Mouse (Mus musculus): Measurements from ENCODE around the gene Gm49450. TPM values are rescaled to one million over a fixed set of nuclear protein-coding genes. Genes with fewer than 3 reads are reported as not detected.
A peak's percentile ranks its signal among the peaks of the same experiment; 100 is the strongest.

Gm49450 gene
- polyA plus RNA-seq, 1 experiment from 2014 or later, result not detected

DNA sequence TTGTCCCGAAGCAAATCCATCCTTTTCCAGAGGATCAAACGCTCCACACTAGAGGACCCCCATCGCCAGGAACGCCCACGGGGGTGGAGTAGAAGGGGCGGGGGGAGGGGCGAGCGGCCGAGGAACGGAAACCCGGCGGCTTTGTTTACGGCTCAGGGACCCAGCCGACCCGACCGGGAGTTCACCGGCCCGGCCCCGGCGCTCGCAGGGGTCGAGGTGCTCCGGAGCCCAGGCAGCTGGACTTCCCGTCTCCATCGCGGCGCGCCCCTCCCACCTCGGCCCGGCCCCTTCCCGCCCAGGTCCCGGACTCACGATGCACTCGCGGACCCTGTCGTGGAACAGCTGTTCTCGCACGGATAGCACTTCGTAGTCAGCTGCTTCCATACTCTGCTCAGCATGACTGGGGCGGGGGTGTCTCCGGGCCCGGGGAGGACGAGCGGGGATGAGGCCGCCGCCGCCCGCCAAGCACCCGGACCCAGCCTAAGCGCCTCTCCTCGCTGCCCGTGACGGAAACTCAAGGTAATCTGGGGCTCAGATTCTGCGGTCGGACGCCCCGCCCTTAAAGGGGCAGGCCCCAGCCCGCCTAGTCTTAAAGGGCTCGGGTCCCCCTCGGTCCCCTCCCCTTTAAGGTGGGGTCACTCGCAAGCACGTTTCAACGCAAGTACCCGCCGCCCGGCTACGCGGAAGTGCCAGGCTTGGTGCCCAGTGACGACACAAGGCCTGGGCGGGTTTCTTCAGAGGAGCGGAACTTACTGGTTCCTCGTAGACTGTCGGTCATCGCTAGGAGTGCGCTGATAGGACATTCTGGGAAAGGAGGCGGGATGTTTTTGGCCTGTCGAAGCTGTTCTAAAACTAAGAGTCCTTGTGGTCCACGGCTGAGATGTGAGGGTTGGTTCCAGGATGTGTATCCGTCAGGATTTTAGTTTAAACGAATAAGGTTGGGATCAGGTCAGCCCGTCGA lies 35.5 kb downstream of the Gm49450 start, which contains the start of gene Lmbr1l:
TSS of gene Lmbr1l (minus strand) at position 694 of the 961 bp plus-strand sequence.
- no peaks in the 10 kb centered on the region for H3K27me3 ChIP-seq
- WGBS, result under 1% methylated on average over 73 of the region's 82 CpGs
- ATAC-seq (replicated peaks; ENCODE audit: insufficient number of reproducible peaks, insufficient read depth, low FRiP score, low read depth), result peak; percentile 99

DNA sequence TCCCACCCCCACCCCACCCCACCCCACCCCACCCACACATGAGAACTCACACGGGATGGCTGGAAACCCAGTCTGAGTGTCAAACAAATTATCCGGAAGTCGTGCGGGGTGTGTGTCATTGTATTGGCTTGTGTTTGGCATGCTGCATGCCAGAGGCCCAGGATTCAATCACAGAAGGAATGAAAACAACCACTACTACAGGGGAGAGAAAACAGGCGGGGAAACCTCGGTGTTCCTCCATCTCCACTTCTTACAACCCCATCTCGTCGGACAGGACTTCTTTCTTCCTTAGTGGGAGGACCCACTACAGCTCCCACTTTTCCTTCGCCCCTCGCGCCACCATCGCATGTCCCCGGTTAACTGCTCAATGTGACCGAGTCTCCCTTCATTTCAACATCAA lies 36.3 kb downstream of the Gm49450 start:
- peaks cover 12% of the 10 kb centered on the region for H3K36me3 ChIP-seq
- no peaks in the 10 kb centered on the region for H3K27me3 ChIP-seq
- WGBS, result 0% methylated on average over 14 of the region's 14 CpGs
- H3K9ac ChIP-seq, result peak overlapping the region; percentile 85
- peaks cover 26% of the 10 kb centered on the region for H3K4me1 ChIP-seq (replicated peaks)
- H3K27ac ChIP-seq, result peak overlapping the region; percentile 95
- ATAC-seq (replicated peaks; ENCODE audit: insufficient number of reproducible peaks, insufficient read depth, low FRiP score, low read depth), result no peak
- no peaks in the 10 kb centered on the region for H3K9me3 ChIP-seq (replicated peaks)
- peak overlapping the region; percentile 84 for H3K4me3 ChIP-seq
- H3K4me2 ChIP-seq, result peak overlapping the region; percentile 67

More for the DNA sequence above, 35.5 kb downstream of the Gm49450 start, which contains the start of gene Lmbr1l:
- Histone ChIP-seq H3K27ac (peak within 1 kb of the TSS; percentile 95), H3K9me3 (replicated peaks) (no peaks in the 10 kb centered on the region), H3K4me2 (peak within 1 kb of the TSS; percentile 67), H3K36me3 (peaks cover 4% of the 10 kb centered on the region), H3K4me3 (peak within 1 kb of the TSS; percentile 84), H3K4me1 (replicated peaks) (peaks cover 26% of the 10 kb centered on the region), H3K9ac (peak within 1 kb of the TSS; percentile 85)

DNA sequence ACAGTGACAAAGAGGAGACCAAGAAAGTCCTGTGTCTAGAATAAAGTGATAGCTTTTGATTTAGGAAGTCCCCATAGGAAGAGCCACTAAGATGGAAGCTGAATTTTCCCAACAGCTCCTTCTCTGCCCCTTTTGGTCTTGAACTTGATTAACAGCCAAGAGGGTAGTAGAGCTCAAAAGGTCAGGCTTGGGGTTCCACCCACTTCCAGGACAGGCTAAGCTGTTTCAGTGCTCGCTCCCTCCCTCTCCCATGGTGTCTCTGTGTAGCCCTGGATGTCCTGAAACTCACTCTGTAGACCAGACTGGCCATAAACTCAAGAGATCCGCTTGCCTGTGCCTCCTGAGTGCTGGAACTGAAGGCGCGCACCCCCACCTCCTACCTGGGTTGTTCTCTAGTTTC lies 37.3 kb downstream of the Gm49450 start:
- H3K4me2 ChIP-seq, result peak overlapping the region; percentile 67
- H3K9me3 ChIP-seq (replicated peaks), result no peaks in the 10 kb centered on the region
- H3K27ac ChIP-seq, result no peak overlapping the region
- WGBS, result 94% methylated on average over 4 of the region's 4 CpGs
- ATAC-seq (replicated peaks; ENCODE audit: insufficient number of reproducible peaks, insufficient read depth, low FRiP score, low read depth), result no peak
- peaks cover 26% of the 10 kb centered on the region for H3K4me1 ChIP-seq (replicated peaks)
- H3K36me3 ChIP-seq, result peaks cover 22% of the 10 kb centered on the region
- H3K9ac ChIP-seq, result no peak overlapping the region
- H3K4me3 ChIP-seq, result no peak overlapping the region
- H3K27me3 ChIP-seq, result no peaks in the 10 kb centered on the region

DNA sequence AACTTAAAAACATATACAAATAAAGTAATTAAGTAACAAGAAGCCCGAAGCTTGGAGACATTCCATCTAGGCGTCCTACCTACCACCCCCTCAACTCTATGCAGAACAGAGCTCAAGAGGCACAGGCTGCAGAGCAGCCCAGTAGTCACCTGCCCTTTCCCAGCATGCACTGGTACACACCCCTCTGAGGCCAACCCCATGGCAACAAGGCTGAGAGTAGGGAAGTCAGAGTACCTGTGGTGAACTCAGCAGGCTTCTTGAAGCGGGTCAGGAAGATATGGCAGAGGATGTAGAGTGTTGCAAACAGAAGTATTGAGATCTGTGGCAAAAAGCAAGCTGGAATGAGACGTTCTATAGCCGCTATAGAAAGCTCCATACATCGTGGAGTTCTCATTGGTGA lies 38.4 kb downstream of the Gm49450 start:
- Histone ChIP-seq H3K4me1 (replicated peaks) (peaks cover 26% of the 10 kb centered on the region), H3K9ac (no peak overlapping the region), H3K36me3 (peaks cover 30% of the 10 kb centered on the region), H3K4me2 (no peak overlapping the region), H3K27ac (no peak overlapping the region), H3K9me3 (replicated peaks) (no peaks in the 10 kb centered on the region), H3K4me3 (no peak overlapping the region), H3K27me3 (no peaks in the 10 kb centered on the region)
- WGBS, result 89% methylated on average over 6 of the region's 6 CpGs
- no peak for ATAC-seq (replicated peaks; ENCODE audit: insufficient number of reproducible peaks, insufficient read depth, low FRiP score, low read depth)

DNA sequence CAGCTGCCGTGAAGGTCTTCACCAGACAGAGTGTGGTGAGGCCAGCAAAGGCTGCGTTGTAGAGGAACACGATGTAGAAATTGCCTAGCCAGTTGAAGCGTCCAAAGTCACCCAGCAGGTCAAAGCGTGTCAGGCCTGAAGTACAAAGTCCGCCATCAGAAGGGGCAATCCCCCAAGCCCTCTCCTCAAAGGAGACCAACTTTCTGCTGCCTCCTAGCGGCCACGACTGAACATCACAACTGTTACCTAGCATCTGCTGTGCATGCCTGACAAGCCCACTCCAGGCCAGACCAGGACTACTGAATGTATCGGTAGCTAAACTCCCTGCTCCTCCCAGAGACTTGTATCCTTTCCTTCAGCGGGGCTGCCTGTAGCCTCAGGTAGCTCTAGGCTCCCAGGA lies 48.7 kb downstream of the Gm49450 start:
- no peaks in the 10 kb centered on the region for H3K4me1 ChIP-seq (replicated peaks)
- peaks cover 50% of the 10 kb centered on the region for H3K36me3 ChIP-seq
- no peak overlapping the region for H3K4me3 ChIP-seq
- H3K27ac ChIP-seq, result no peak overlapping the region
- ATAC-seq (replicated peaks; ENCODE audit: insufficient number of reproducible peaks, insufficient read depth, low FRiP score, low read depth), result no peak
- H3K9me3 ChIP-seq (replicated peaks), result no peaks in the 10 kb centered on the region
- H3K27me3 ChIP-seq, result no peaks in the 10 kb centered on the region
- WGBS, result 31% methylated on average over 10 of the region's 10 CpGs
- H3K9ac ChIP-seq, result no peak overlapping the region
- no peak overlapping the region for H3K4me2 ChIP-seq

DNA sequence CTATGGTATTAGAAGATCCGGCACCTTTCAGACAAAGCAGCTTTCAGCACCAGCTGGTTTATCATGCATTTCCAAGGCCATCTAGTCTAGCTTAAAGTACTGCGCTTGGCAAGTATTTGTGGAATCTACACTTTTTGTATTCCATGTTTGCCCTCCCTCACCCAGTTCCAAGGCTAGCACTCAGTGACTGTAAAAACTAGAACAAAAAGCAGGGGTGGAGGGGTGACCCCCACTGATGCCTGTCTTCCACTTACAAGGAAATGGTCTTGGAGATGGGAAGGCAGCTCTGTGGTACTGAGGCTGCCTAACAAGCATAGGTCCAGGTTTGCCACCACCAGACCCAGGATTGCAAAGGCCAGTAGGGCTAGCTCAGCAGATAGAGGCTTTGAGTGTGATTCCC lies 50.8 kb downstream of the Gm49450 start:
- H3K9me3 ChIP-seq (replicated peaks), result no peaks in the 10 kb centered on the region
- 81% methylated on average over 2 of the region's 2 CpGs for WGBS
- no peak overlapping the region for H3K4me2 ChIP-seq
- H3K27ac ChIP-seq, result no peak overlapping the region
- H3K9ac ChIP-seq, result no peak overlapping the region
- H3K4me3 ChIP-seq, result no peak overlapping the region
- peaks cover 11% of the 10 kb centered on the region for H3K4me1 ChIP-seq (replicated peaks)
- peaks cover 19% of the 10 kb centered on the region for H3K27me3 ChIP-seq
- no peak for ATAC-seq (replicated peaks; ENCODE audit: insufficient number of reproducible peaks, insufficient read depth, low FRiP score, low read depth)
- H3K36me3 ChIP-seq, result peaks cover 29% of the 10 kb centered on the region

DNA sequence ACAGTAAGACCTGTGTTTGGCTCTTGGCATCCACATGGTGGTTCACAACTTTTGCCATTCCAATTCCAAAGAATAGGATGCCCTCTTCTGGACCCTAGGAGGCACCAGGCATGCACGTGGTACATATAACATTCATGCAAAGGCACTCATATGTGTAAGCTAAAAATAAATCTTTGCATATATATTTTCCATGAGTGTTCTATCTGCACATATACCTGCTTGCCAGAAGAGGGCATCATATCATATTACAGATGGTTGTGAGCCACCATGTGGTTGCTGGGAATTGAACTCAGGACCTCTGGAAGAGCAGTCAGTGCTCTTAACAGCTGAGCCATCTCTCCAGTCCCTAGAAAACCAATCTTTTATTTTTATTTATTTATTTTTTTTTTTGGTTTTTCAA lies 51.8 kb downstream of the Gm49450 start:
- Histone ChIP-seq H3K9me3 (replicated peaks) (no peaks in the 10 kb centered on the region), H3K36me3 (peaks cover 21% of the 10 kb centered on the region), H3K4me3 (no peak overlapping the region), H3K9ac (no peak overlapping the region), H3K27ac (no peak overlapping the region), H3K4me1 (replicated peaks) (peaks cover 18% of the 10 kb centered on the region), H3K27me3 (peaks cover 30% of the 10 kb centered on the region), H3K4me2 (no peak overlapping the region)
- ATAC-seq (replicated peaks; ENCODE audit: insufficient number of reproducible peaks, insufficient read depth, low FRiP score, low read depth), result no peak
- 67% methylated on average over 1 of the region's 1 CpGs for WGBS

DNA sequence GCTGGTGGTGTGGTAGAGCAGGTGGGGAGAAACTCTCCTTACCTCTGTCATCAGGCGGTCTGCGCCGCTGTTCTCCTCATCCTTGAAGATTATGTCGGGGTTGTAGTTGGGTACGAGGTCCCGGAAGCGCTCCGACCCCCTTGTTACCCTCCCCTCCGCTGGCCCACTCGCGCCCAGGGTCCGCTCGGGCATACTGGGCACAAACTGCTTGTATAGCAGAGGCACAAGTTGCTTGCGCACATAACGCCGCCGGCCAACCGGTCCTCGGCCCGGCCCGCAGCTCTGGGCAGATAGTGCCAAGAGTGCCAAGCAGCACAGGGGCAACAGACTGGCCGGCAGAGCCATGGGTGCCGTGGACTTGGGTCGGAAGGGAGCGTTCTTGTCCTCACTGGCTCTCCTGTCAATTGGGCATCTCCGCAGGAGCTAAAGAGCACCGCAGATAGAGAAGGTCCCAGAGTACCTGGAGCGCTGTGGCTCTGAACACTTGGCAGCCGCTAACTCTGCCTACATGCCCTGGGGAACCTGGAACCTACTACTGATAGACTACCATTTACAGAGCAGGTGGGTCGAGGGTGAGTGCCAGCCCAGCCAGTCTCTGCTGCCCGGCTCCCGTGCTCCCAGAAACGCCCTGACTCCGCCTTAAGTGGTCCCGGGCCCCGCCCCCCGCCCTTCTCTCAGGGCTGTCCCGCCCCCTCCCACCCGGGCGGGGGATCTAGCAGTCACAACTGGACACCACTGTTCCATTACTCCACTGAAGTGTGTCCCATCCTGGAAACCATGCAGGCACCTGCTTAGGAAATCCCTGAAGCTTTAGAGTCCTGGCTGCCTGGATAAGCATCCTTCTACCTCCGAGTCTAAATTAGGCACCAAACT lies 55.2 kb downstream of the Gm49450 start, which contains the start of gene Dhh:
TSS of gene Dhh (minus strand) at position 613 of the 873 bp plus-strand sequence.
- Histone ChIP-seq H3K27ac (no peak within 1 kb of the TSS), H3K4me2 (peak within 1 kb of the TSS; percentile 60), H3K36me3 (peaks cover under 1% of the 10 kb centered on the region; the same call in 1 of the 2 replicates), H3K27me3 (peaks cover 62% of the 10 kb centered on the region), H3K4me1 (replicated peaks) (peaks cover 47% of the 10 kb centered on the region), H3K9me3 (replicated peaks) (no peaks in the 10 kb centered on the region), H3K9ac (peak within 1 kb of the TSS; percentile 29; the same call in 1 of the 2 replicates), H3K4me3 (peak within 1 kb of the TSS; percentile 41)
- peak; percentile 41; the same call in 1 of the 2 replicates for ATAC-seq (replicated peaks; ENCODE audit: insufficient number of reproducible peaks, insufficient read depth, low FRiP score, low read depth)
- WGBS, result 2% methylated on average over 41 of the region's 41 CpGs

DNA sequence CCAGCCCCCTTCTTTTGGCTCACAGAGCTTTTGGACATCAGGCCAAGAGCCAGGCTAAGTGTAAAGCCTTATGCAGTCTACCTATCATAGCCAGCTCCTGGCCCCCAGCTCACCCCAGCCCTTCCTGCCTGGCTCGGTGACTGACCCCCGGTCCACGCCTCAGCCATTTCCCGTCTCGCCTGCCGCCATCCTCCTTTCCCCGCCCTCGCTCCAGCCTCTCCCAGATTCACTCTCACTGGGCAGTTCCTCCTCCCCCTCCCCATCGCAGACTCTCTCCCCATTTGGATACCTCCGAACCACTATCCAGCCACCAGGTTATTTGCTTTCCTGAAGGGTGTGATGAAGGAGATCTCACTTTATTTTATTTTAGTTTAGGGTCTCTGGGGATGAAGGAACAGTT lies 55.9 kb downstream of the Gm49450 start:
- H3K4me1 ChIP-seq (replicated peaks), result peaks cover 48% of the 10 kb centered on the region
- 0 out of 2 replicates have a peak, but pooled peaks have one; percentile 37 for ATAC-seq (replicated peaks; ENCODE audit: insufficient number of reproducible peaks, insufficient read depth, low FRiP score, low read depth)
- H3K27ac ChIP-seq, result no peak overlapping the region
- no peak overlapping the region for H3K9ac ChIP-seq
- H3K4me3 ChIP-seq, result peak overlapping the region; percentile 41
- WGBS, result 6% methylated on average over 10 of the region's 10 CpGs
- H3K4me2 ChIP-seq, result peak overlapping the region; percentile 60
- H3K9me3 ChIP-seq (replicated peaks), result no peaks in the 10 kb centered on the region
- H3K36me3 ChIP-seq, result no peaks in the 10 kb centered on the region
- peaks cover 68% of the 10 kb centered on the region for H3K27me3 ChIP-seq

DNA sequence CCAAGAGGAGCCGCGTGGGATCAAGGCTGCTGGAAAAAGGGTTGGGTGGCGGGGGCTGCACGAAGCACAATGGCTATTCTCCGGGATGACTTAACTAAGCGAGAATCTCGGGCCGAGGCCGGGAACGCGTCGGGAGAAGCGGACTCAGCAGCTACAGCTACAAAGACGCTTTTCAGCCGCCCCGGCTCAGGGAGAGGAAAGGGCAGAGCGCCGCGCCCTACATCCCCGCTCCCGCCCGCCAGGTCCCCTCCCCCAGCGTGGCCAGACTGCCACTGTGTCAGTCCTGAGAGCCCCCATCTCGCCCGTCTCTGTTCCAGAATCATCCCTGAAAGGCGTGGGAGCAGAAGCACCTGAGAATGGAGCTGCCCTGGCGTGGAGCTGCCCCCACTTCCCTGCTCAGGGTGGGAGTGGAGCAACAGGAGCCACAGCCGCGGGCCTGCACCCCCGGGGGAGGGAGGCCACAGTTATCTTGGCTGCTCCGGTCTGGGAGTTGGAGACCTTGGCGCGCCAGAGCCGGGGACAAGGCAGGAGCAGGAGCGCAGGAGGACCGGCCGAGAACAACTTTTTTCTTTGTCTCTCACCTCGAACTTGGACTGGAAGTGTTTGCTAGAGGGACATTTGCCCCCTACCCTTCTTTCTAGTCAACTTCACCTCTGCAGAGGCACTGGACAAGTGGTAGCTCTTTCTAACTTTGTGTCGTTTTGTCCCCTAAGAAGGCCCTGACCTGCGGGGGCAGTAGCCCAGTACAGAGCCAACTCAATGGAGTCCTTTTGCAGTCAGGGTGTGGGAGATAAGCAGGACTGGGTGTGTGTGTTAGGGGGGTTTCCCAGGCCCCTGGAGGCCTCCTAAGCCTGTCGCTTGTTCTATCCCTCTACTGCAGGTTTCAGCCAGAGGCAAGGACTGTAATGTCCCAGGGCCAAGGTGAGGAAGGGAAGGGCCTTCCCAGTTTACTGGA lies 57.4 kb downstream of the Gm49450 start:
- H3K4me3 ChIP-seq, result peak overlapping the region; percentile 55
- 4% methylated on average over 41 of the region's 41 CpGs for WGBS
- H3K4me1 ChIP-seq (replicated peaks), result peaks cover 57% of the 10 kb centered on the region
- H3K27ac ChIP-seq, result no peak overlapping the region
- peak overlapping the region; percentile 2; the same call in 1 of the 2 replicates for H3K9ac ChIP-seq
- H3K9me3 ChIP-seq (replicated peaks), result no peaks in the 10 kb centered on the region
- no peak for ATAC-seq (replicated peaks; ENCODE audit: insufficient number of reproducible peaks, insufficient read depth, low FRiP score, low read depth)
- H3K27me3 ChIP-seq, result peaks cover 69% of the 10 kb centered on the region
- no peaks in the 10 kb centered on the region for H3K36me3 ChIP-seq
- peak overlapping the region; percentile 95 for H3K4me2 ChIP-seq
